Mouse (Mus musculus) neural tube, embryonic 14.5 days (tissue): ENCODE measurements around the gene Cast. TPM values are rescaled to one million over a fixed set of nuclear protein-coding genes. Genes with fewer than 3 reads are reported as not detected.

ENCODE experiments used
- ATAC-seq: fragments of 200-750 bp; cut with Nextera tagmentation; 2 replicates; pipeline ENCODE4 v1.8.0; 2017; ENCODE audit warnings: low read depth, mild to moderate bottlenecking, moderate TSS enrichment, moderate library complexity
- H3K27ac ChIP-seq: fragments of 300-500 bp; sonication (generic); 2 replicates; pipeline ENCODE4 v1.5.1; 2014; ENCODE audit warnings: low read depth, mild to moderate bottlenecking, control low read depth, low read length, moderate library complexity, mixed read lengths
- H3K27me3 ChIP-seq: fragments of 300-500 bp; sonication (generic); 2 replicates; pipeline ENCODE4 v1.6.1; 2014; ENCODE audit warnings: low read length; ENCODE audit not compliant: control insufficient read depth, insufficient read depth
- H3K36me3 ChIP-seq: fragments of 300-500 bp; sonication (generic); 2 replicates; pipeline ENCODE4 v1.6.1; 2014; ENCODE audit warnings: low read length, mixed read lengths; ENCODE audit not compliant: control insufficient read depth, insufficient read depth
- H3K4me1 ChIP-seq: fragments of 300-500 bp; sonication (generic); 2 replicates; pipeline ENCODE4 v1.6.1; 2014; ENCODE audit warnings: low read length; ENCODE audit not compliant: control insufficient read depth, insufficient read depth
- H3K4me2 ChIP-seq: fragments of 300-500 bp; sonication (generic); 2 replicates; pipeline ENCODE4 v1.6.1; 2014; ENCODE audit warnings: mild to moderate bottlenecking, low read depth, low read length, control low read depth
- H3K4me3 ChIP-seq: fragments of 300-500 bp; sonication (generic); 2 replicates; pipeline ENCODE4 v1.5.1; 2014; ENCODE audit warnings: low read depth, low read length, control low read depth, mixed read lengths
- H3K9ac ChIP-seq: fragments of 300-500 bp; sonication (generic); replicated peaks from 2 replicates; pipeline ENCODE4 v1.6.1; 2014; ENCODE audit warnings: low read depth, mild to moderate bottlenecking, control low read depth, low read length, mixed read lengths
- H3K9me3 ChIP-seq: fragments of 300-500 bp; sonication (generic); 2 replicates; pipeline ENCODE4 v1.6.1; 2016; ENCODE audit warnings: low read length; ENCODE audit not compliant: control insufficient read depth
- WGBS: fragments of 180-500 bp; shearing (Covaris S2); extraction: QIAGEN DNeasy Blood & Tissue Kit; methylation state at CpG from one replicate; pipeline ENCODE4 v1.1.7; 2014; 5-methylcytosine and 5-hydroxymethylcytosine counted together
- polyA plus RNA-seq: library from polyadenylated mRNA; unstranded; fragments of >200 nt; fragmentation: Nextera tagmentation; extraction: Ambion mirVana; gene quantifications from 2 replicates; pipeline ENCODE4 v1.2.1, GENCODE M21; 2014

The Cast gene
- 5.3 and 11.3 TPM in 2 replicates for polyA plus RNA-seq

- no peaks in the 10 kb centered on the region for H3K9me3 ChIP-seq
- ATAC-seq = peak; percentile 90
- WGBS = 1% methylated on average over 35 of the region's 36 CpGs
- no peaks in the 10 kb centered on the region for H3K4me1 ChIP-seq
- peak within 1 kb of the TSS; percentile 61 for H3K4me3 ChIP-seq
- peak within 1 kb of the TSS; percentile 54 for H3K9ac ChIP-seq
- peak within 1 kb of the TSS; percentile 98 for H3K4me2 ChIP-seq
- peaks cover 4% of the 10 kb centered on the region; the same call in 1 of the 2 replicates for H3K27me3 ChIP-seq
- no peak within 1 kb of the TSS for H3K27ac ChIP-seq
- H3K36me3 ChIP-seq = no peaks in the 10 kb centered on the region
Measured at GRCm38 (mm10) chr13:74808152-74808929, at the start of gene Cast. Cast (minus strand) TSS chr13:74808810.

- Histone ChIP-seq H3K9me3 (no peaks in the 10 kb centered on the region), H3K4me1 (no peaks in the 10 kb centered on the region), H3K36me3 (no peaks in the 10 kb centered on the region), H3K4me2 (no peak overlapping the region), H3K27me3 (no peaks in the 10 kb centered on the region), H3K4me3 (no peak overlapping the region), H3K27ac (no peak overlapping the region), H3K9ac (no peak overlapping the region)
- WGBS = 6% methylated on average over 3 of the region's 3 CpGs
- ATAC-seq = peak; percentile 94
Measured at GRCm38 (mm10) chr13:74854338-74855047, 45.9 kb upstream of the Cast start.

- Histone ChIP-seq H3K9me3 (no peaks in the 10 kb centered on the region), H3K36me3 (no peaks in the 10 kb centered on the region), H3K27ac (no peak overlapping the region), H3K9ac (no peak overlapping the region), H3K27me3 (no peaks in the 10 kb centered on the region), H3K4me2 (no peak overlapping the region), H3K4me3 (no peak overlapping the region), H3K4me1 (no peaks in the 10 kb centered on the region)
- WGBS = 89% methylated on average over 2 of the region's 2 CpGs
- ATAC-seq = no peak
Measured at GRCm38 (mm10) chr13:74850823-74851222, 42.2 kb upstream of the Cast start.

- Histone ChIP-seq H3K9ac (no peak overlapping the region), H3K4me3 (no peak overlapping the region), H3K4me1 (no peaks in the 10 kb centered on the region), H3K27ac (no peak overlapping the region), H3K4me2 (no peak overlapping the region), H3K9me3 (no peaks in the 10 kb centered on the region), H3K27me3 (no peaks in the 10 kb centered on the region), H3K36me3 (no peaks in the 10 kb centered on the region)
- ATAC-seq = no peak
- WGBS = 90% methylated on average over 1 of the region's 1 CpGs
Measured at GRCm38 (mm10) chr13:74845886-74846285, 37.3 kb upstream of the Cast start.

- H3K4me3 ChIP-seq = no peak overlapping the region
- no peaks in the 10 kb centered on the region for H3K36me3 ChIP-seq
- no peaks in the 10 kb centered on the region for H3K9me3 ChIP-seq
- no peak overlapping the region for H3K4me2 ChIP-seq
- no peaks in the 10 kb centered on the region for H3K27me3 ChIP-seq
- WGBS = 80% methylated on average over 1 of the region's 1 CpGs
- no peaks in the 10 kb centered on the region for H3K4me1 ChIP-seq
- no peak overlapping the region for H3K27ac ChIP-seq
- no peak for ATAC-seq
- H3K9ac ChIP-seq = no peak overlapping the region
Measured at GRCm38 (mm10) chr13:74834543-74834942, 25.9 kb upstream of the Cast start.

- 81% methylated on average over 3 of the region's 3 CpGs for WGBS
- Histone ChIP-seq H3K9ac (no peak overlapping the region), H3K4me3 (no peak overlapping the region), H3K4me2 (no peak overlapping the region), H3K4me1 (no peaks in the 10 kb centered on the region), H3K27me3 (no peaks in the 10 kb centered on the region), H3K27ac (no peak overlapping the region), H3K9me3 (no peaks in the 10 kb centered on the region), H3K36me3 (no peaks in the 10 kb centered on the region)
- no peak for ATAC-seq
Measured at GRCm38 (mm10) chr13:74822095-74822494, 13.5 kb upstream of the Cast start.

GRCm38 (mm10) chr13:74815753-74816152 is 7.1 kb upstream of the Cast start:
- H3K9me3 ChIP-seq = no peaks in the 10 kb centered on the region
- no peak overlapping the region for H3K4me3 ChIP-seq
- ATAC-seq = no peak
- H3K4me1 ChIP-seq = no peaks in the 10 kb centered on the region
- no peaks in the 10 kb centered on the region for H3K27me3 ChIP-seq
- H3K36me3 ChIP-seq = no peaks in the 10 kb centered on the region
- H3K4me2 ChIP-seq = no peak overlapping the region
- WGBS = 89% methylated on average over 1 of the region's 1 CpGs
- H3K9ac ChIP-seq = no peak overlapping the region
- H3K27ac ChIP-seq = no peak overlapping the region

GRCm38 (mm10) chr13:74807446-74808151 is 1.0 kb downstream of the Cast start:
- Histone ChIP-seq H3K9me3 (no peaks in the 10 kb centered on the region), H3K36me3 (no peaks in the 10 kb centered on the region), H3K27ac (no peak overlapping the region), H3K27me3 (peaks cover 4% of the 10 kb centered on the region; the same call in 1 of the 2 replicates), H3K4me2 (peak overlapping the region; percentile 98), H3K9ac (peak overlapping the region; percentile 54), H3K4me1 (no peaks in the 10 kb centered on the region), H3K4me3 (peak overlapping the region; percentile 61)
- peak; percentile 93 for ATAC-seq
- 1% methylated on average over 31 of the region's 31 CpGs for WGBS
